Mouse (Mus musculus) neural tube, embryonic 15.5 days (tissue): ENCODE measurements around the gene 4921507P07Rik. TPM values are rescaled to one million over a fixed set of nuclear protein-coding genes. Genes with fewer than 3 reads are reported as not detected.
"Not testable (repeated sequence)": the region's sequence is repeated elsewhere in the genome, so short reads cannot be mapped to it uniquely, and the experiment has no call there.

Experiments used
- ATAC-seq: fragments of 200-750 bp; cut with Nextera tagmentation; 2 replicates; pipeline ENCODE4 v1.8.0; 2017; ENCODE audit warnings: mild to moderate bottlenecking, moderate TSS enrichment, moderate library complexity; ENCODE audit not compliant: low FRiP score
- H3K27ac ChIP-seq: fragments of 300-500 bp; sonication (generic); replicated peaks from 2 replicates; pipeline ENCODE4 v1.5.1; 2015; ENCODE audit warnings: mild to moderate bottlenecking, inconsistent platforms
- H3K27me3 ChIP-seq: fragments of 300-500 bp; sonication (generic); replicated peaks from 2 replicates; pipeline ENCODE4 v1.6.1; 2015; ENCODE audit warnings: inconsistent platforms
- H3K36me3 ChIP-seq: fragments of 300-500 bp; sonication (generic); 2 replicates; pipeline ENCODE4 v1.6.1; 2015; ENCODE audit warnings: inconsistent platforms
- H3K4me1 ChIP-seq: fragments of 300-500 bp; sonication (generic); 2 replicates; pipeline ENCODE4 v1.6.1; 2015; ENCODE audit warnings: inconsistent platforms
- H3K4me2 ChIP-seq: fragments of 300-500 bp; sonication (generic); 2 replicates; pipeline ENCODE4 v1.6.1; 2015; ENCODE audit warnings: inconsistent platforms, mild to moderate bottlenecking, moderate library complexity
- H3K4me3 ChIP-seq: fragments of 300-500 bp; sonication (generic); replicated peaks from 2 replicates; pipeline ENCODE4 v1.5.1; 2015; ENCODE audit warnings: mild to moderate bottlenecking, inconsistent platforms
- H3K9ac ChIP-seq: fragments of 300-500 bp; sonication (generic); replicated peaks from 2 replicates; pipeline ENCODE4 v1.6.1; 2015; ENCODE audit warnings: mild to moderate bottlenecking, inconsistent platforms
- H3K9me3 ChIP-seq: fragments of 300-500 bp; sonication (generic); replicated peaks from 2 replicates; pipeline ENCODE4 v1.6.1; 2016; ENCODE audit warnings: inconsistent platforms
- WGBS: fragments of 180-500 bp; shearing (Covaris S2); methylation state at CpG from one replicate; pipeline ENCODE4 v1.1.7; 2015; ENCODE audit warnings: mixed read lengths; 5-methylcytosine and 5-hydroxymethylcytosine counted together
- polyA plus RNA-seq: library from polyadenylated mRNA; unstranded; fragments of >200 nt; fragmentation: Nextera tagmentation; extraction: Ambion mirVana; gene quantifications from 2 replicates; pipeline ENCODE4 v1.2.1, GENCODE M21; 2015

The 4921507P07Rik gene
- 2.1 and 2.8 TPM in 2 replicates for polyA plus RNA-seq

DNA sequence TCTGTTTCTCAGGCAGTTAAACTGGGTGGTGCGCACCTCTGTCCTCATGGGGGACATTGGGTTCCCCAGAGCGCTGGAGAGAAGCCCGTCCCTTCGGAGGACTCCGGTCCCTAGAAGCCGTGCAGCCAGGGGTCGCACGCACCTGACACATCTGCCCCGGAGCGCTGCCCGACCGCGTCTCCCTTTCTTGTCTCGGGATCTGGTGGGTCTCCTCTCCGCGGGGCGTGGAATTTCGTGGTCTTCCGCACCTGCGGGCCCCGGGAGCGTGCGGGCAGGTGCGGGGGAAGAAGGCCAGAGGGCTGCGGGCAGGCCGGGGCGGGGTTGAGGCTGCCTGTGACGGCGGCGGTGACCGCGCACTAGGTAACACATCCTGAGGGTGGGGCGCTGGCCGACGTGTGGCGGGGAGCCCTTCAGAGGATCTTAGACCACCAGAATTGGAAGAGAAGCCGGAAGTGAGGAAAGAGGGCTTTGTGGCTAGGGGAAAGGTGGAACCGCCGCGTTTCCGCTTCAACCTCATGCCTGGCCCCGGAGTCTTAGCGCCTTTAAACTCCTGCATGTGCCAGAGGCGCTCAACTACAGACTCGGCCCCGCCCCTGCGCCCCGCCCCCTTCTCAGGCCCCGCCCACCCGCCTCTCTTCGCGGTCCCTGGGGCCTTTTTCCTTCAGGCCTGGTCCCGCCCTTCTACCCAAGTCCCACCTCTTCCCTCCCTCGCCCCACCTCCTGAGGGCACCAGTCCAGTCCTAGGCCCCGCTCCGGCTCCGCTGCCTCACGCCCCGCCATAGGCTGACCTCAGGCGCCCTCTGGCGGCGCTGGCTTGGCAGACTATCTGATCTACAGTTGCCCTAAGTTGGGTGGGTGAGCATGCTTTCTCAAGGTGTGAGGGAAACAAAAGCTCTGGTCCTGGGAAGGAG, at the start of gene 4921507P07Rik:
4921507P07Rik (minus strand) TSS at position 332 of the 911 bp plus-strand sequence.
- WGBS = under 1% methylated on average over 57 of the region's 62 CpGs
- no peaks in the 10 kb centered on the region for H3K27me3 ChIP-seq
- peak; percentile 92 for ATAC-seq
- no peaks in the 10 kb centered on the region for H3K9me3 ChIP-seq
- H3K36me3 ChIP-seq = no peaks in the 10 kb centered on the region
- peaks cover 21% of the 10 kb centered on the region for H3K4me1 ChIP-seq
- H3K4me2 ChIP-seq = peak within 1 kb of the TSS; percentile 96
- peak within 1 kb of the TSS; percentile 62 for H3K27ac ChIP-seq
- peak within 1 kb of the TSS; percentile 68 for H3K4me3 ChIP-seq
- H3K9ac ChIP-seq = peak within 1 kb of the TSS; percentile 57

DNA sequence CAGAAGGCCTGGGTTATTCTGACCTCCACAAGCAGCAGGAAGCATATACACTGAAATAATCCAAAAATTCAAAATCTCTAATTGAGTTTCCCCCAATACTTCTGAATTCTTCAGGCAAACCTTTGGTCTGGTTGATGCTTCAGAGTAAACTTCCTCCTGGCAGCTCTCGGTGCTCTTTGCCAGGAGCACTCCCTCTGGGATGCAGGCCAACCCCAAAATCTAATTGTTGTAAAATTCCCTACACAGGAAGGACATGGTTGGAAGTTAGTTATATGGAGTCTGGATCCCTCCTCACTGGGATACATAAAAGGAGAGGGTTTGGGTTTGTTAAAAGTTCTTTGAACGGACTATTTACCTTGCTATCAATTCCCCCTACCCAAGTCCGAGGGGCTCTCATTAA, 48.3 kb upstream of the 4921507P07Rik start:
- Histone ChIP-seq H3K9ac (no peak overlapping the region), H3K4me2 (no peak overlapping the region), H3K27ac (no peak overlapping the region), H3K4me1 (peaks cover 14% of the 10 kb centered on the region), H3K9me3 (no peaks in the 10 kb centered on the region), H3K27me3 (no peaks in the 10 kb centered on the region), H3K4me3 (no peak overlapping the region), H3K36me3 (no peaks in the 10 kb centered on the region)
- 57% methylated on average over 3 of the region's 3 CpGs for WGBS
- ATAC-seq = no peak

GRCm38 (mm10) chr6:50641898-50642297, 45.5 kb upstream of the 4921507P07Rik start:
- H3K9ac ChIP-seq = no peak overlapping the region
- no peak for ATAC-seq
- H3K36me3 ChIP-seq = no peaks in the 10 kb centered on the region
- no peak overlapping the region for H3K4me3 ChIP-seq
- no peaks in the 10 kb centered on the region for H3K27me3 ChIP-seq
- H3K9me3 ChIP-seq = no peaks in the 10 kb centered on the region
- no peak overlapping the region for H3K4me2 ChIP-seq
- no peak overlapping the region for H3K27ac ChIP-seq
- peaks cover 14% of the 10 kb centered on the region for H3K4me1 ChIP-seq
- WGBS = 86% methylated on average over 5 of the region's 5 CpGs

GRCm38 (mm10) chr6:50640377-50640776, 43.9 kb upstream of the 4921507P07Rik start:
- Histone ChIP-seq H3K4me2 (no peak overlapping the region), H3K27ac (no peak overlapping the region), H3K9me3 (no peaks in the 10 kb centered on the region), H3K27me3 (no peaks in the 10 kb centered on the region), H3K4me1 (peaks cover 14% of the 10 kb centered on the region), H3K9ac (no peak overlapping the region), H3K36me3 (no peaks in the 10 kb centered on the region), H3K4me3 (no peak overlapping the region)
- WGBS = 80% methylated on average over 4 of the region's 4 CpGs
- no peak for ATAC-seq

DNA sequence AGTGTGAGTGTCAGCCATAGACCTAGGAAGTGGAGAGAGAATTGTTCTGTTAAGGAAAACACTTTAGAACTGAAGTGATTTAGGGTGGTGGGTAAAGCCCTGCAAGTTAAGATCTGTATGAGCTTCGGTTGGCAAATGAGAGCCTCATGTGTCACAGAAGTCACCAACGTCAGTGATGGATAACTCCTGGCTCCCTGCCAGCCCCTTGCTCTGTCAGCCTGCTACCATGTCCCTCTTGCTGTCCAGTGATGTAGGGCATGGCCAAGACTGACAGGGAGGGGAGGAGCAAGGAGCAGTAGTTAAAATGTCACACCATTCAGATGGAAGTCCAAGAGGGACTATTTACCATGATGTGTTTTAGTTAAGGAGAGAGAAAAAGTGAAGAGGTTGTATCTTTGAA, 43.2 kb upstream of the 4921507P07Rik start:
- 27% methylated on average over 2 of the region's 2 CpGs for WGBS
- Histone ChIP-seq H3K9me3 (no peaks in the 10 kb centered on the region), H3K27ac (no peak overlapping the region), H3K9ac (no peak overlapping the region), H3K36me3 (no peaks in the 10 kb centered on the region), H3K4me1 (peaks cover 12% of the 10 kb centered on the region), H3K27me3 (no peaks in the 10 kb centered on the region), H3K4me3 (no peak overlapping the region), H3K4me2 (no peak overlapping the region)
- no peak for ATAC-seq

DNA sequence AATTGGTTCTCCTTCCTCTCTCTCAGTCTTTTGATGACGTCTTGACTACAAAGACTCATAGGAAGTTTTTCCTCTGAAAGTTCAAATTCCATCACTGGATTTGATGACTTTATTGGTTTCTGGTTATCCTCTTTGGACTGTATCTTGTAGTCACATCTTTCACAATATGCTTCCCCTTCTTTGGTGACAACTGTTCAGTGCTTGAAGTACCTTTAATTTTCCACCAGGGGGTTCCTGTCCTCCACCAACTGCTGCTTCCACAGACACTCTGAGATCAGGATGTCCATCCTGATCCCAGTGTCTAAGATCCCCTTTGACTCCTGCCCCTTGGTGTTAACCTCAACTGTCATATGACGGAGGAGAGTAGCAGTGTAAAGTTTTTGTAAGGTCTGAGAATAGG, 29.7 kb upstream of the 4921507P07Rik start:
- not testable (repeated sequence) for H3K4me3 ChIP-seq

DNA sequence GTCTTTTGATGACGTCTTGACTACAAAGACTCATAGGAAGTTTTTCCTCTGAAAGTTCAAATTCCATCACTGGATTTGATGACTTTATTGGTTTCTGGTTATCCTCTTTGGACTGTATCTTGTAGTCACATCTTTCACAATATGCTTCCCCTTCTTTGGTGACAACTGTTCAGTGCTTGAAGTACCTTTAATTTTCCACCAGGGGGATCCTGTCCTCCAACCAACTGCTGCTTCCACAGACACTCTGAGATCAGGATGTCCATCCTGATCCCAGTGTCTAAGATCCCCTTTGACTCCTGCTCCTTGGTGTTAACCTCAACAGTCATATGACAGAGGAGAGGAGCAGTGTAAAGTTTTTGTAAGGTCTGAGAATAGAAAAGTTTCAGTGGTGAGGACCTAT, 21.8 kb upstream of the 4921507P07Rik start:
- H3K36me3 ChIP-seq, H3K27me3 ChIP-seq, ATAC-seq, H3K4me3 ChIP-seq, H3K9ac ChIP-seq, H3K9me3 ChIP-seq, H3K27ac ChIP-seq, H3K4me2 ChIP-seq, H3K4me1 ChIP-seq: not testable (repeated sequence)
- 88% methylated on average over 1 of the region's 1 CpGs for WGBS

More for the DNA sequence above, 29.7 kb upstream of the 4921507P07Rik start:
- not testable (repeated sequence) for H3K27me3 ChIP-seq, H3K4me1 ChIP-seq, ATAC-seq, H3K4me2 ChIP-seq, H3K9me3 ChIP-seq, H3K27ac ChIP-seq, H3K9ac ChIP-seq, H3K36me3 ChIP-seq
- 82% methylated on average over 2 of the region's 2 CpGs for WGBS

DNA sequence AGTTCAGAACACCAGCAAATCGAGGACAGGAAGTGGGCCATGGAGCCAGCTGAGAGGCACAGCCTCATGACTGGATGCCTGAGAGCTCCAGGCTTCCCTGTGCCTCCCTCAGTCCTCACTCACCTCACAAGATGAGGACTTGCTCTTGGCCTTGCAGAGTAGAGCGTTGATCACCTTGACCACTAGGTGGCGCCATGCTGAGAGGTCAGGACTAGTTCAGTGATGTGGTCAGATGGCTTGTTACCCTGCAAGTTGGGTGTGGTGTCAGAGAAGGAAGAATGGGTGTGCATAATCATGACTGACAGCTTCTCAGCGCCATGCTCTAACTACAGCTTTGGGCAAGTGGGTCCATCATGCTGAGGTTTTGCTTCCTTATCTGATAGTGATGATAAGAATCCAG, 5.2 kb upstream of the 4921507P07Rik start:
- Histone ChIP-seq H3K4me2 (no peak overlapping the region), H3K4me3 (no peak overlapping the region), H3K27me3 (no peaks in the 10 kb centered on the region), H3K9ac (no peak overlapping the region), H3K9me3 (no peaks in the 10 kb centered on the region), H3K36me3 (no peaks in the 10 kb centered on the region), H3K4me1 (peaks cover 9% of the 10 kb centered on the region), H3K27ac (no peak overlapping the region)
- WGBS = 37% methylated on average over 4 of the region's 4 CpGs
- ATAC-seq = no peak

DNA sequence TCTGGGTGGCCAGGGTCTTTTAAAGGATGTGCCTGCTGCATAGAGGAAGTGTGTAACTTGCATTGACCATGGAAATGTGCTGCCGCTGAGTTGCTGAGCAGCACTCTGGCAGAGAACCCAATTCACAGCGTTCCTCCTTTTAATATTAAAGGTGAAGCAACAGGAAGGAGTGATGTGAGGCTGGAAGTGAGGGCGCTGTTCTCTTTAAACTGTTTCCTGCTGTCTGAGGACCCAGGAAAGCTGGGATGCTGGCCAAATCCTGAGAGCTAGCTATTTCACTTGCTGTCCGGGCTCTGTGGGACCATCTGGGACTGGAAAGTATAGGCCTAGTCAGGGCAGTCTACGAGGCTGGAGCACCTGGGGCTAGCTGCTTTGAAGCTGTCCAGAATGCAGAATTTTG, 2.1 kb upstream of the 4921507P07Rik start:
- ATAC-seq = no peak
- WGBS = 43% methylated on average over 5 of the region's 5 CpGs
- no peak overlapping the region for H3K4me2 ChIP-seq

GRCm38 (mm10) chr6:50594372-50594771, 2.1 kb downstream of the 4921507P07Rik start:
- Histone ChIP-seq H3K36me3 (no peaks in the 10 kb centered on the region), H3K9me3 (no peaks in the 10 kb centered on the region), H3K27ac (no peak overlapping the region), H3K4me1 (peaks cover 21% of the 10 kb centered on the region), H3K27me3 (no peaks in the 10 kb centered on the region), H3K9ac (no peak overlapping the region), H3K4me3 (no peak overlapping the region), H3K4me2 (no peak overlapping the region)
- 78% methylated on average over 2 of the region's 2 CpGs for WGBS
- no peak for ATAC-seq

More for the DNA sequence above, 2.1 kb upstream of the 4921507P07Rik start:
- 0 out of 2 replicates have a peak overlapping the region, but pooled peaks have one; percentile 8 for H3K27ac ChIP-seq
- peaks cover 21% of the 10 kb centered on the region for H3K4me1 ChIP-seq
- H3K9ac ChIP-seq = no peak overlapping the region
- no peak overlapping the region for H3K4me3 ChIP-seq
- no peaks in the 10 kb centered on the region for H3K36me3 ChIP-seq
- H3K9me3 ChIP-seq = no peaks in the 10 kb centered on the region
- H3K27me3 ChIP-seq = no peaks in the 10 kb centered on the region

- Histone ChIP-seq H3K27me3 (no peaks in the 10 kb centered on the region), H3K9ac (no peak overlapping the region), H3K4me1 (peaks cover 20% of the 10 kb centered on the region), H3K4me3 (no peak overlapping the region), H3K9me3 (no peaks in the 10 kb centered on the region), H3K36me3 (no peaks in the 10 kb centered on the region), H3K27ac (no peak overlapping the region), H3K4me2 (no peak overlapping the region)
- 75% methylated on average over 10 of the region's 10 CpGs for WGBS
- no peak for ATAC-seq
Observed at GRCm38 (mm10) chr6:50593334-50593845, 3.0 kb downstream of the 4921507P07Rik start.

- no peak for ATAC-seq
- no peaks in the 10 kb centered on the region for H3K27me3 ChIP-seq
- no peaks in the 10 kb centered on the region for H3K9me3 ChIP-seq
Observed at GRCm38 (mm10) chr6:50590234-50590633, 6.2 kb downstream of the 4921507P07Rik start.

More at GRCm38 (mm10) chr6:50590234-50590633, 6.2 kb downstream of the 4921507P07Rik start:
- WGBS = 82% methylated on average over 3 of the region's 3 CpGs
- Histone ChIP-seq H3K4me1 (no peaks in the 10 kb centered on the region), H3K27ac (no peak overlapping the region), H3K4me2 (no peak overlapping the region), H3K36me3 (no peaks in the 10 kb centered on the region), H3K4me3 (no peak overlapping the region), H3K9ac (no peak overlapping the region)
